Mouse (Mus musculus): ENCODE measurements around the gene Acsl3.

The Acsl3 gene

GRCm38 (mm10) chr1:78710613-78711329 is 53.1 kb downstream of the Acsl3 start:
- Histone ChIP-seq H3K36me3 (ENCODE audit: insufficient read depth, low read length) (peaks cover 6% of the 10 kb centered on the region; the same call in 1 of the 2 replicates), H3K9me3 (ENCODE audit: low read length) (no peaks in the 10 kb centered on the region), H3K4me1 (replicated peaks; ENCODE audit: low read depth, low read length) (no peaks in the 10 kb centered on the region), H3K4me3 (replicated peaks; ENCODE audit: low read length) (no peak overlapping the region), H3K27me3 (ENCODE audit: insufficient read depth, low read length) (no peaks in the 10 kb centered on the region)
- TF ChIP-seq CTCF (conservative IDR thresholded peaks at IDR 0.05; ENCODE audit: low read length) = no peak
- no peak for TF ChIP-seq POU5F1 (IDR thresholded peaks at IDR 0.05; ENCODE audit: borderline replicate concordance, low read length)
- TF ChIP-seq NANOG (IDR thresholded peaks at IDR 0.05; ENCODE audit: borderline replicate concordance, low read length) = no peak

GRCm38 (mm10) chr1:78724458-78725190 is 67.0 kb downstream of the Acsl3 start:
- no peaks in the 10 kb centered on the region for H3K36me3 ChIP-seq (ENCODE audit: insufficient read depth, low read length)
- H3K9me3 ChIP-seq (ENCODE audit: low read length) = no peaks in the 10 kb centered on the region
- H3K4me3 ChIP-seq (replicated peaks; ENCODE audit: low read length) = peak overlapping the region; percentile 57
- H3K27me3 ChIP-seq (ENCODE audit: insufficient read depth, low read length) = 0 out of 2 replicates have a peak, but pooled peaks cover 3% of the 10 kb centered on the region
- no peak for TF ChIP-seq NANOG (IDR thresholded peaks at IDR 0.05; ENCODE audit: borderline replicate concordance, low read length)
- peak; percentile 80 for TF ChIP-seq CTCF (conservative IDR thresholded peaks at IDR 0.05; ENCODE audit: low read length)
- 0 out of 2 replicates have a peak, but pooled peaks cover 5% of the 10 kb centered on the region for H3K4me1 ChIP-seq (replicated peaks; ENCODE audit: low read depth, low read length)

- Histone ChIP-seq H3K9me3 (ENCODE audit: low read length) (no peaks in the 10 kb centered on the region), H3K27me3 (ENCODE audit: insufficient read depth, low read length) (0 out of 2 replicates have a peak, but pooled peaks cover 3% of the 10 kb centered on the region)
Measured at GRCm38 (mm10) chr1:78725191-78725490, 67.5 kb downstream of the Acsl3 start.

GRCm38 (mm10) chr1:78725617-78726223 is 68.1 kb downstream of the Acsl3 start:
- Histone ChIP-seq H3K36me3 (ENCODE audit: insufficient read depth, low read length) (no peaks in the 10 kb centered on the region), H3K9me3 (ENCODE audit: low read length) (no peaks in the 10 kb centered on the region)

More at GRCm38 (mm10) chr1:78725191-78725490, 67.5 kb downstream of the Acsl3 start:
- Histone ChIP-seq H3K36me3 (ENCODE audit: insufficient read depth, low read length) (no peaks in the 10 kb centered on the region), H3K4me1 (replicated peaks; ENCODE audit: low read depth, low read length) (0 out of 2 replicates have a peak, but pooled peaks cover 5% of the 10 kb centered on the region), H3K4me3 (replicated peaks; ENCODE audit: low read length) (no peak overlapping the region)
- TF ChIP-seq POU5F1 (IDR thresholded peaks at IDR 0.05; ENCODE audit: borderline replicate concordance, low read length) (no peak), CTCF (conservative IDR thresholded peaks at IDR 0.05; ENCODE audit: low read length) (no peak), NANOG (IDR thresholded peaks at IDR 0.05; ENCODE audit: borderline replicate concordance, low read length) (no peak)

GRCm38 (mm10) chr1:78730114-78730720 is 72.6 kb downstream of the Acsl3 start:
- no peaks in the 10 kb centered on the region for H3K9me3 ChIP-seq (ENCODE audit: low read length)
- TF ChIP-seq POU5F1 (IDR thresholded peaks at IDR 0.05; ENCODE audit: borderline replicate concordance, low read length) = no peak
- no peak for TF ChIP-seq NANOG (IDR thresholded peaks at IDR 0.05; ENCODE audit: borderline replicate concordance, low read length)
- TF ChIP-seq CTCF (conservative IDR thresholded peaks at IDR 0.05; ENCODE audit: low read length) = no peak
- no peak overlapping the region for H3K4me3 ChIP-seq (replicated peaks; ENCODE audit: low read length)
- H3K27me3 ChIP-seq (ENCODE audit: insufficient read depth, low read length) = no peaks in the 10 kb centered on the region
- peaks cover 6% of the 10 kb centered on the region; the same call in 1 of the 2 replicates for H3K4me1 ChIP-seq (replicated peaks; ENCODE audit: low read depth, low read length)
- no peaks in the 10 kb centered on the region for H3K36me3 ChIP-seq (ENCODE audit: insufficient read depth, low read length)

More at GRCm38 (mm10) chr1:78725617-78726223, 68.1 kb downstream of the Acsl3 start:
- H3K4me1 ChIP-seq (replicated peaks; ENCODE audit: low read depth, low read length) = 0 out of 2 replicates have a peak, but pooled peaks cover 5% of the 10 kb centered on the region
- TF ChIP-seq CTCF (conservative IDR thresholded peaks at IDR 0.05; ENCODE audit: low read length) (no peak), NANOG (IDR thresholded peaks at IDR 0.05; ENCODE audit: borderline replicate concordance, low read length) (no peak), POU5F1 (IDR thresholded peaks at IDR 0.05; ENCODE audit: borderline replicate concordance, low read length) (no peak)
- H3K27me3 ChIP-seq (ENCODE audit: insufficient read depth, low read length) = 0 out of 2 replicates have a peak, but pooled peaks cover 3% of the 10 kb centered on the region
- no peak overlapping the region for H3K4me3 ChIP-seq (replicated peaks; ENCODE audit: low read length)

- no peaks in the 10 kb centered on the region for H3K36me3 ChIP-seq (ENCODE audit: insufficient read depth, low read length)
- no peaks in the 10 kb centered on the region for H3K27me3 ChIP-seq (ENCODE audit: insufficient read depth, low read length)
- no peaks in the 10 kb centered on the region for H3K9me3 ChIP-seq (ENCODE audit: low read length)
- TF ChIP-seq POU5F1 (IDR thresholded peaks at IDR 0.05; ENCODE audit: borderline replicate concordance, low read length) = no peak
- TF ChIP-seq CTCF (conservative IDR thresholded peaks at IDR 0.05; ENCODE audit: low read length) = no peak
- no peak for TF ChIP-seq NANOG (IDR thresholded peaks at IDR 0.05; ENCODE audit: borderline replicate concordance, low read length)
- H3K4me1 ChIP-seq (replicated peaks; ENCODE audit: low read depth, low read length) = peaks cover 6% of the 10 kb centered on the region; the same call in 1 of the 2 replicates
- H3K4me3 ChIP-seq (replicated peaks; ENCODE audit: low read length) = no peak overlapping the region
Measured at GRCm38 (mm10) chr1:78732290-78732689, 74.7 kb downstream of the Acsl3 start.

GRCm38 (mm10) chr1:78734261-78735000 is 76.8 kb downstream of the Acsl3 start:
- TF ChIP-seq POU5F1 (IDR thresholded peaks at IDR 0.05; ENCODE audit: borderline replicate concordance, low read length) (no peak), NANOG (IDR thresholded peaks at IDR 0.05; ENCODE audit: borderline replicate concordance, low read length) (no peak)
- no peaks in the 10 kb centered on the region for H3K27me3 ChIP-seq (ENCODE audit: insufficient read depth, low read length)
- H3K4me3 ChIP-seq (replicated peaks; ENCODE audit: low read length) = no peak overlapping the region
- H3K4me1 ChIP-seq (replicated peaks; ENCODE audit: low read depth, low read length) = peaks cover 6% of the 10 kb centered on the region; the same call in 1 of the 2 replicates
- H3K9me3 ChIP-seq (ENCODE audit: low read length) = no peaks in the 10 kb centered on the region
- H3K36me3 ChIP-seq (ENCODE audit: insufficient read depth, low read length) = no peaks in the 10 kb centered on the region

All from E14TG2a.4 (cell line).